Mouse (Mus musculus): ENCODE data around the gene Ubiad1.

The Ubiad1 gene

GRCm38 (mm10) chr4:148444250-148444967, at the start of gene Ubiad1:
Ubiad1 (minus strand) TSS chr4:148444771.
- peak; percentile 92 for DNase-seq

- DNase-seq = no peak
These were observed 46.9 kb upstream of the Ubiad1 start for GRCm38 (mm10) chr4:148491448-148491847.

GRCm38 (mm10) chr4:148490502-148490901, 45.9 kb upstream of the Ubiad1 start:
- DNase-seq = peak; percentile 71

GRCm38 (mm10) chr4:148487841-148488240, 43.3 kb upstream of the Ubiad1 start:
- DNase-seq = peak; percentile 61

GRCm38 (mm10) chr4:148484511-148484910, 39.9 kb upstream of the Ubiad1 start:
- DNase-seq = no peak

GRCm38 (mm10) chr4:148481557-148482168, 37.1 kb upstream of the Ubiad1 start:
- DNase-seq = no peak

- no peak for DNase-seq
These were observed 35.7 kb upstream of the Ubiad1 start for GRCm38 (mm10) chr4:148480245-148480644.

- DNase-seq = peak; percentile 55
These were observed 28.9 kb upstream of the Ubiad1 start for GRCm38 (mm10) chr4:148473496-148473895.

- no peak for DNase-seq
These were observed 28.0 kb upstream of the Ubiad1 start for GRCm38 (mm10) chr4:148472436-148473174.

- no peak for DNase-seq
These were observed 26.8 kb upstream of the Ubiad1 start for GRCm38 (mm10) chr4:148471363-148471806.

GRCm38 (mm10) chr4:148469487-148470252, 25.1 kb upstream of the Ubiad1 start:
- DNase-seq = no peak

GRCm38 (mm10) chr4:148468396-148468795, 23.8 kb upstream of the Ubiad1 start:
- no peak for DNase-seq

GRCm38 (mm10) chr4:148466511-148467079, 22.0 kb upstream of the Ubiad1 start:
- DNase-seq = no peak

- DNase-seq = no peak
These were observed 20.3 kb upstream of the Ubiad1 start for GRCm38 (mm10) chr4:148464869-148465268.

- no peak for DNase-seq
These were observed 19.7 kb upstream of the Ubiad1 start for GRCm38 (mm10) chr4:148464301-148464700.

GRCm38 (mm10) chr4:148463208-148463960, 18.8 kb upstream of the Ubiad1 start:
- DNase-seq = peak; percentile 52

GRCm38 (mm10) chr4:148462717-148463116, 18.1 kb upstream of the Ubiad1 start:
- DNase-seq = no peak

GRCm38 (mm10) chr4:148461772-148462171, 17.2 kb upstream of the Ubiad1 start:
- no peak for DNase-seq

GRCm38 (mm10) chr4:148460656-148461284, 16.2 kb upstream of the Ubiad1 start:
- no peak for DNase-seq

- DNase-seq = no peak
These were observed 11.0 kb upstream of the Ubiad1 start for GRCm38 (mm10) chr4:148455477-148456025.

- no peak for DNase-seq
These were observed 9.1 kb upstream of the Ubiad1 start for GRCm38 (mm10) chr4:148453707-148454106.

Measured in kidney, postnatal 10 days (tissue).